Mouse (Mus musculus) megakaryocyte, embryonic 14.5 days (primary cell): ENCODE measurements around the gene Gabrg3.

Experiments
- FLI1 ChIP-seq: IDR thresholded peaks from 2 replicates; pipeline ENCODE4 v1.6.1; 2012; ENCODE audit warnings: low read length, inconsistent platforms, mixed read lengths
- GATA1 ChIP-seq: IDR thresholded peaks from 3 replicates; pipeline ENCODE4 v1.6.1; 2012; ENCODE audit warnings: mixed read lengths, low read length, inconsistent platforms, borderline replicate concordance

DNA sequence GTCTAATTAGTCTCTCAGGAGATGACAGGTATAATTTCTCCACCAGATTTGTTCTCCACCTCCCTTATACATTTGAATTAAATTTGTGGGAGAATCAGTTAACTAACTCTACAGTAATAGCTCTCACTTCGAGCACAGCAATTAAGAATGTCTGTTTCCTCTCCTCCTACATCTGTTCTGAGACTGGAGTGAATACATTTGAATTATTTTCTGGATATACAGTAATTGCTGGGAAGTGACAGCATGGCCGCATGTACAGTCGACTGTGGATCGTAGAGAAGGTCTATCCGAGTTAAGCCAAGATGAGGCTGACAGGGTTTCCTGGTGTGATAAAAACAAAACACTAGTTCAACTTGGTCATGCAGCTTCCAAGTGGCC lies 21.0 kb downstream of the Gabrg3 start:
- TF ChIP-seq FLI1 (no peak), GATA1 (no peak)
